Mouse (Mus musculus): Measurements from ENCODE around the gene Pphln1. TPM values are rescaled to one million over a fixed set of nuclear protein-coding genes. Genes with fewer than 3 reads are reported as not detected.

Pphln1 gene
- polyA plus RNA-seq, 1 experiment from 2014 or later: 17.7 TPM

DNA sequence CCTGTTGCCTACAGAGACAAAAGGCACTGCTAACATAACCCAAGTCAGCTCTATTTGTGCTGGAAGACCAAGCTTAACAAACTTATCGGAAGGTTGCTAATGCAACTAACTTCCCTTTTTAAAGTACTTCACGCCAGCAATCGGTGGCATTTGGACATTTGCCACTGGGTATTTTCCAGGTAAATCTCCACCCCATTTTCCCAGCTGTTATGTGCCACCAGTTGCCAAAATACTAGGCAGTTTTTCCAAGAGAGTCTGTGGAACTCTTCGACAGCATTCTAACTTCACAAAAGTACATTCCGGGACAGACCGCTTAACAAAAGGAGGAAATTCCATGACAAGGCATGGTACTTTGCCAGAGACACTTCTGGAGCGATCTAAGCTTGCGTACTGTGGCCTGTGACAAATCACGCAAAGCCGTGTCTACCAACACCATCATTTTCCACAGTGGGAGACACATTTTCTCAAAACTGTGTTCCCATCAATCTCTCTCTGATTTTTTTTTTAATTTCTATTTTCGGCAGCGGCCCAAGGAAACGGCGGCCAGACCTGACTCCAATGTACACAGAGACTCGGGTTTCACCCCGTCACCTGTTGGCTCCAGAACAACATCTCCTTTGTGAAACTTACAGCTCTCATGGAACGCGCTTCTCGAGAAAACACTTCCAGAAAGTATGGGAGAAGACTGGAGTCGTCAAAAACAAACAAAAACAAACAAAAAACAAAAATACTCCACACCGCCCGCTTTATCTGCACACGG lies 120.2 kb downstream of the Pphln1 start:
- TF ChIP-seq CTCF (IDR thresholded peaks at IDR 0.05; ENCODE audit: low read depth): no peak
- WGBS: 7% methylated on average over 23 of the region's 23 CpGs
- Histone ChIP-seq H3K9me3 (ENCODE audit: control insufficient read depth) (no peaks in the 10 kb centered on the region), H3K36me3 (ENCODE audit: control insufficient read depth, insufficient read depth) (no peaks in the 10 kb centered on the region), H3K27ac (ENCODE audit: low read depth, low read length) (peak overlapping the region; percentile 89), H3K4me1 (replicated peaks; ENCODE audit: control insufficient read depth, insufficient read depth, low read length) (peaks cover 4% of the 10 kb centered on the region; the same call in 1 of the 2 replicates), H3K4me2 (replicated peaks; ENCODE audit: low read depth) (peak overlapping the region; percentile 96), H3K9ac (ENCODE audit: low read depth, low read length) (peak overlapping the region; percentile 72), H3K27me3 (replicated peaks; ENCODE audit: control insufficient read depth, insufficient read depth, low read length) (no peaks in the 10 kb centered on the region), H3K4me3 (ENCODE audit: low read depth, low read length) (peak overlapping the region; percentile 87)
- ATAC-seq: no peak

DNA sequence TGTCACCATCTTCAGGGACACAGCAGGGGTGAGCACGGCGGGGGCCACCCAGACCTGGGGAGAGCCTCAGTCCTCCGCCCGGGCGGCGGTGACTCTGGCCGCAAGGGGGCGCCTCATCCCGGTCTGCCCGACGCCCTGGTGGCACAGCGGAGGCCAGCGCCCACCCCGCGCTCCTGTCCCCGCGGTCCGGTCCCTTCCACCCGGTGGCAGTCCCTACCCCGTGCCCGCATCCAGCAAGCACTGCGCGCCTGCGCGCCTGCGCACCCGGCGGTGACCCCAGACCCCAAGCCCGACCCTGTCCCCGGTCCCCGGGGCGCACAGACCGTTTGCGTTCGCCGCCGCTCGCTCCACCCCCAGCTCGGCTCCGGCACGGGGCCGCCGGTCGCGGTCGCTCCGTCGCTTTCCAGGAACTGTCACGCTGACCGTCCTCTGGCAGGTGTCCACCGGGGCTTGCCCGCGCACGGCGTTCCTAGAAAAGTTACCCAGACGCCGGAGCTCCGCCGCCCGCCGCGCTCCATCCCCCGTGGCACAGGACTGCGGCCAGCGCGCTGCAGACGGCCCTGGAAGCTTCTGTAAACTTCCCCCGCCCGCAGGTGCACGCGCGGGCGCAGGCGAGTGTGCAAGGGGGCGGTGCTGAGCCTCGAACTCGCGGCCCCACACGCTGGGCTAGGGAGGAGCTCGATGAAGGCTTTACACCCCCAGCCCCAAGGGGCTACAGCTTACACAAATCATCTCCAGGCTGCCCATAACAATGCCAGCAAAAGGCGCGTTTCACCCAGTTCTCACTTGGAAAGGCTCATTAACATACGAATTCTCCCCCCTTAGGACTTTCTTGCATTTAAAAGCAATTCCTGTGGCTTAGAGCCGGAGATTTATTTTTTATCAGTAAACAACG lies 121.0 kb downstream of the Pphln1 start:
- Histone ChIP-seq H3K4me2 (replicated peaks; ENCODE audit: low read depth) (peak overlapping the region; percentile 96), H3K36me3 (ENCODE audit: control insufficient read depth, insufficient read depth) (no peaks in the 10 kb centered on the region), H3K4me1 (replicated peaks; ENCODE audit: control insufficient read depth, insufficient read depth, low read length) (peaks cover under 1% of the 10 kb centered on the region; the same call in 1 of the 2 replicates), H3K9ac (ENCODE audit: low read depth, low read length) (peak overlapping the region; percentile 72), H3K9me3 (ENCODE audit: control insufficient read depth) (no peaks in the 10 kb centered on the region), H3K27me3 (replicated peaks; ENCODE audit: control insufficient read depth, insufficient read depth, low read length) (no peaks in the 10 kb centered on the region), H3K4me3 (ENCODE audit: low read depth, low read length) (peak overlapping the region; percentile 87), H3K27ac (ENCODE audit: low read depth, low read length) (peak overlapping the region; percentile 89)
- WGBS: under 1% methylated on average over 84 of the region's 85 CpGs
- peak; percentile 88 for ATAC-seq
- TF ChIP-seq CTCF (IDR thresholded peaks at IDR 0.05; ENCODE audit: low read depth): peak; percentile 96

DNA sequence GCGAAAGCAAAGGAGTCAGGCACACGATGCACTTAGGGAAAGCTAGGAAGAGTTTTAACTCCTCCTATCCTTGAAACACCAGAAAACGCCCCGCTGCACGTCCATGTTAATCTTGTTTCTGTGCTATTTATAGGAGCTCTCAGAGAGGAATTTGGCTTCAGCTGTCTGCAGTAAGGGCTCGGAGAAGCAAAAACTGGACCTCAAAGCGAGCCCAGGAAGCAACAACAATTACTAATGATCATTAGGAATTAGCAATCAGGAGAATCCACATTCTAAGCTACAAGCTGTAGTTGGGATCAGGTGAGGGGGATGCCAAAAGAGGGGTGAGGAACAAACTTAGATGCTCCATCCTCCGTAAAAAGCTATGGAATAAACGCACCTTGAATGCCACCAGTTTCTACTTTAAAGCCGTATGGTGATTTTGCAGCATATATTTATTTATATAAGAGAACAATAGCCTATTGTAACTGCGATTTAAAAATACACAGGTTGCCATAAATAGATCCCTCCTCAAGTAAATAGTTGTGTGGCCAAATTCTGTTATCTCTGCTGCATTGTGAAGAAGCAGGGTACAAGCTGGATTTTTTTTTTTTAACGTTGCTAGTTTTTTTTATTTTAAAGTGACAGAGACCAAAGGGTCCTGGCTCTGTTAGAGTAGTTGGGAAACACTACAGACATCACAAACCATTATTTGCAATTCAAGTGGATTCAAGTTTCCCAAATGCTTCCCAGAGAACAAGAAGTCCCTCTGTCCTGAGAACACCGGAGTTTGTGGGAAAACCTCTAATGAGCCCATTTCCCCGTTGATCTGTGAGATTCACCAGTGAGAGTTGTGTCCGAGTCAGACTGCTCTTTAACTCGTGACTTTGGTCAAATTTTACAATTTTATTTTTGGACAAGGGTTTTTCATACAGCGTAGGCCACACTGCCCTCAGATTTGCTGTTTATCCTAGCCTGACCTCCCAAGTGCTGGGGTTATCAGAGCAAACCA lies 122.0 kb downstream of the Pphln1 start:
- WGBS: 21% methylated on average over 17 of the region's 17 CpGs
- H3K27ac ChIP-seq (ENCODE audit: low read depth, low read length): peak overlapping the region; percentile 89; the same call in 1 of the 2 replicates
- ATAC-seq: no peak
- no peaks in the 10 kb centered on the region; the same call in 1 of the 2 replicates for H3K4me1 ChIP-seq (replicated peaks; ENCODE audit: control insufficient read depth, insufficient read depth, low read length)
- peak overlapping the region; percentile 87 for H3K4me3 ChIP-seq (ENCODE audit: low read depth, low read length)
- H3K4me2 ChIP-seq (replicated peaks; ENCODE audit: low read depth): peak overlapping the region; percentile 96
- H3K9me3 ChIP-seq (ENCODE audit: control insufficient read depth): no peaks in the 10 kb centered on the region
- no peak overlapping the region; the same call in 1 of the 2 replicates for H3K9ac ChIP-seq (ENCODE audit: low read depth, low read length)
- H3K36me3 ChIP-seq (ENCODE audit: control insufficient read depth, insufficient read depth): no peaks in the 10 kb centered on the region
- TF ChIP-seq CTCF (IDR thresholded peaks at IDR 0.05; ENCODE audit: low read depth): no peak
- no peaks in the 10 kb centered on the region for H3K27me3 ChIP-seq (replicated peaks; ENCODE audit: control insufficient read depth, insufficient read depth, low read length)

DNA sequence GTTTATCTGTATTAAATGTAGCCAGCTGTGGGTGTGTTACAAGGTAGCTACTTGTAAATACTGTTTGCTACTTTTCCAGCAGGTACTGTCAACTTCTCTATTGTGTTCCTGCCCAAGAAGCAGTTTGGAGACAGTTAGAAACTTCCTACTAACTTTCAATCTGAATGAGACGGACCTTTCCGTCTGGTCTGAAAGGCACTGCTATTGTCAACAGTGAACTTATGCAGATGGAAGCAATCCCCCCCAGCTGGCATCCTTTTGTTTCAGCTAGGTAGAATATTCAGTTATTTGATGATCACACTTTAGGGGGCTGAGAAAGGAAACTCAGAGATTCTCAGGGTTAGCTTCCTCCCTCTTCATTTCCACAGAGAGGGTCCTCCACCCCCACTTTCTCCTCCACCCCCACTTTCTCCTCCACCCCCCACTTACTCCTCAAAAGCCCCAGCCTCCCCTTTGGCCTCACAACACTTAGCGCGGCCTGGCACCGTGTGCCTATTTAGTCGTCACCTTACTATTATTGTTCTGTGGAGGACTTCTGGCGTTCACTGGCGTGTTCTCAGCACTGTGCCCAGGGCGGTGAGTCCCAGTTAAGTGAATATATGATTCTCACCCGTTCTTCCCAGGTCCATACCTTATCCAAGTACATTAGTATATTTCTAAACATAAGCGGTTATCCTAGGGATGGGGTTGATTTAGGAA lies 123.1 kb downstream of the Pphln1 start:
- H3K9ac ChIP-seq (ENCODE audit: low read depth, low read length): no peak overlapping the region
- TF ChIP-seq CTCF (IDR thresholded peaks at IDR 0.05; ENCODE audit: low read depth): no peak
- no peak overlapping the region for H3K27ac ChIP-seq (ENCODE audit: low read depth, low read length)

DNA sequence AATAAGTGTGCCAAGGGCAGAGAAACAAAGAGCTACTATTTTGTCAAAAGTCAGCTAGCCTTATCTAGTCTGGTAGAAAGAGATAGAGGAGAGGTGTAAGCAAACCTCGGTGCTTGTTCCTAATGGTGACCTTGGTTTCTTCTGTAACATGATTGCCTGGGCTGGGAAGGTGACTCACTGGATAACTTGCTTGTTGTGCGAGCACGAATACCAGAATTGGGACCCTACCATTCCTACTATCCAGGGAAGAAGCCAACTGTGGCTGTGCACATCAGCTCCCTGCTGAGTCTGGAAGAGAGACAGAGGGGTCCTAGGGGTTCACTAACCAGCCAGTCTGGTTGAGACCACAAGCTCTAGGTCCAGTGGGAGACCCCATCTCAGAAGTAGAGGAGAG lies 123.6 kb downstream of the Pphln1 start:
- no peak overlapping the region for H3K4me2 ChIP-seq (replicated peaks; ENCODE audit: low read depth)
- no peak overlapping the region for H3K4me3 ChIP-seq (ENCODE audit: low read depth, low read length)
- no peaks in the 10 kb centered on the region for H3K36me3 ChIP-seq (ENCODE audit: control insufficient read depth, insufficient read depth)
- H3K4me1 ChIP-seq (replicated peaks; ENCODE audit: control insufficient read depth, insufficient read depth, low read length): no peaks in the 10 kb centered on the region; the same call in 1 of the 2 replicates
- no peak for ATAC-seq
- H3K27ac ChIP-seq (ENCODE audit: low read depth, low read length): no peak overlapping the region
- H3K27me3 ChIP-seq (replicated peaks; ENCODE audit: control insufficient read depth, insufficient read depth, low read length): no peaks in the 10 kb centered on the region
- no peaks in the 10 kb centered on the region for H3K9me3 ChIP-seq (ENCODE audit: control insufficient read depth)
- no peak for TF ChIP-seq CTCF (IDR thresholded peaks at IDR 0.05; ENCODE audit: low read depth)
- WGBS: 42% methylated on average over 3 of the region's 3 CpGs
- H3K9ac ChIP-seq (ENCODE audit: low read depth, low read length): no peak overlapping the region

More for the DNA sequence above, 123.1 kb downstream of the Pphln1 start:
- Histone ChIP-seq H3K4me3 (ENCODE audit: low read depth, low read length) (no peak overlapping the region), H3K27me3 (replicated peaks; ENCODE audit: control insufficient read depth, insufficient read depth, low read length) (no peaks in the 10 kb centered on the region), H3K9me3 (ENCODE audit: control insufficient read depth) (no peaks in the 10 kb centered on the region), H3K36me3 (ENCODE audit: control insufficient read depth, insufficient read depth) (no peaks in the 10 kb centered on the region), H3K4me2 (replicated peaks; ENCODE audit: low read depth) (no peak overlapping the region), H3K4me1 (replicated peaks; ENCODE audit: control insufficient read depth, insufficient read depth, low read length) (no peaks in the 10 kb centered on the region; the same call in 1 of the 2 replicates)
- ATAC-seq: no peak
- 75% methylated on average over 11 of the region's 11 CpGs for WGBS
